Mouse (Mus musculus) liver, embryonic 14.5 days (tissue): ENCODE results near the gene Trp73.

ENCODE experiments used
- CTCF ChIP-seq: IDR thresholded peaks from 2 replicates; pipeline ENCODE4 v1.5.1; 2016; ENCODE audit warnings: antibody characterized with exemption, low read depth, control low read depth
- EP300 ChIP-seq: IDR thresholded peaks from 2 replicates; pipeline ENCODE4 v1.6.1; 2016; ENCODE audit warnings: antibody characterized with exemption, low read depth

- no peak for TF ChIP-seq CTCF
- TF ChIP-seq EP300, result no peak
Measured at GRCm38 (mm10) chr4:154170021-154170420, 30.0 kb upstream of the Trp73 start.
